Mouse (Mus musculus) ES-CJ7 (cell line): ENCODE data around the gene Oas1h.
A peak's percentile ranks its signal among the peaks of the same experiment; 100 is the strongest.
"Not testable (repeated sequence)": the region's sequence is repeated elsewhere in the genome, so short reads cannot be mapped to it uniquely, and the experiment has no call there.

Experiments used
- DNase-seq: peaks from one replicate; pipeline ENCODE4 v3.0.0; 2011; ENCODE audit warnings: low read depth, low spot score

The Oas1h gene

DNA sequence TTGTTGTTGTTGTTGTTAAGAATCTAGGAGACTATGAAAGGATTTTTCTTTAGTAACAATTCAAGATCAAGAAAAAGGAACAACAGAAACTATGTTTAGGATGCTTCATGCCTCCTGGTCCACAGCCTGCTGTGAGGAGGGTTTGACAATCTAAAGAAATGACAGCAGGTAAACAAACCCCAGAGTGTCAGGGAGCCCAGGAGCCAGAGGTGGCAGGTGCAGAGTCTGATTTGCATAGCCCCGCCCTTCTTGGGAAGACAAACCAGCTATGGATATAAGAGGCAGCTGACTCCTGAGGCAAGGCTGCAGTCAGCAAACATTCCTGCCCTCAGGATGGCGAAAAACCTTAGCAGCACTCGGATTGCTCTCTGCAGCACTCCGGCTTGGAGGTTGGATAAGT is at the start of gene Oas1h:
TSS of gene Oas1h (plus strand) at position 301 of the 400 bp plus-strand sequence.
- DNase-seq, result no peak

DNA sequence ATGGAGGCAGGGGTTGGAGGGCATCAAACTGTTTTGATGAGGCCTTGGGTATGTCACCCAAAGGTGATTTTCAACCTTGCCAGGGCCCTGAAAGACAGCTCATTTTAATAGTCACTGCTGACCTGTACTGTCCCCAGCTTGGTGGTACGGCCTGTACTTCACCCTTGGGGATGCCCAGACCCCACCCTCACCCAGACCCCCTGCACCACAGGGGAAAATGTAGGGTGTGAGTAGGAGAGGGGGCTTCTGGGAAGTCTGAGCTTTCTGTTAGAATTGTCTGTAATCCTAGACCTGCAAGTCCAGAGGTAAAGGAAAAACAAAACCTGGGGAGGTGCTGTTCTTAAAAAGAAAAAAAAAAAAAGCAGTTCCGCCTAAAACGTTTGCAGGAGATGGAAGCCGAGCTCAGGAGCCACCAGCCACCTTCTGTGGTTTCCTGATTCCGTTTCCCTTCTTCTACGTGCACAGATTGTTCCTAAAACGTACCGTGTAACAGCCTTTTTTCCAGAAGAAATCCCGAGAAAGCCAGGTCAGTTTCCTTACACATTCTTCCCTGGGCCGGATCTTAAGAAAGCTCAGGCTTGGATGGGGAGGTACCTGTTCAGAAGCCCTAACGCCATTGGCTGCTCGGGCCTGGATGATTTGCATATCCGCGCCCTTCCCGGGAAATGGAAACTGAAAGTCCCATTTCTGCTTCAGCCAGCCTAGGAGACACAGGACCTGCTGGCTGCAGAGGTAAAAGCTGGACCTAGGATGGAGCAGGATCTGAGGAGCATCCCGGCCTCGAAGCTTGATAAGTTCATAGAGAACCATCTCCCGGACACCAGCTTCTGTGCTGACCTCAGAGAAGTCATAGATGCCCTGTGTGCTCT is 49.0 kb upstream of the Oas1h start, which contains the start of gene Oas1c:
TSS of gene Oas1c (minus strand) at position 564 of the 869 bp plus-strand sequence.
- DNase-seq, result peak; percentile 87

DNA sequence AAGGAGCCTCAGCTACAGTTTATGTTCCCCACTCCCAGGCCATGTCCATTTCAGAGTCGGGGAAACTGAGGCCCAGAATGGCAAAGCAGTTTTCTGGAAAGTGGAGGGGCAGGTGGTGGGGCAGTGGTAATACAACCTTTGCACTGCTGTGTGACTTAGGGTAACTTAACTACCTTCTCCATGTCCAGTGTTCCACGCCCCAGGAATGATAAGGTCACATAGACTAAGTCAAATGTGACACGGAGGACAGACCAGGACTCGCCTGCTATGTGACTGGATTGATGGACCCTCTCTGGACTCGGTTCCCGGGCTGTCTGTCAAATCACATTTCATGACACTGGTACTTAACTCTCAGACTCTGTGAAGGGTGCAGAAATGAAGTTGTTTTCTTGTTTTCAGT is 48.2 kb upstream of the Oas1h start:
- no peak for DNase-seq

DNA sequence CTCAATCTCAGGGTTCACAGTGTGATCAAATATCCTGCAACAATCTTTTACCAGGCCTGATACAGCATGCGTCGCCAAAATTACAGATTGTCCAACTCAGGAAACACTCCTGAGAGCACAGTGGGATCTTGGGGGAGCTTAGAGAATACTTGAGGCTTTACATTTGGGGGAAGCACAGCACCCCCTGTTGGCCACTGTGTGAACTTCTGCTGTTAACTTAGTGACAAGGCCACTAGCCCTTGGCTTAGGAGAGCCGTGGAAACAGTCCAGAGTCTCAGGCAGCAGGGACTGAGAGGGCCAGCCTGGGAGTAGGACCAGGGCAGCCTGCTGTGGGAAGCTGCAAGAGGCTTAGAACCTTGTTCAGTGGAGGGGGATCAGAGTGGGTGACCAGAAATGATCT is 45.3 kb upstream of the Oas1h start:
- peak; percentile 73 for DNase-seq

DNA sequence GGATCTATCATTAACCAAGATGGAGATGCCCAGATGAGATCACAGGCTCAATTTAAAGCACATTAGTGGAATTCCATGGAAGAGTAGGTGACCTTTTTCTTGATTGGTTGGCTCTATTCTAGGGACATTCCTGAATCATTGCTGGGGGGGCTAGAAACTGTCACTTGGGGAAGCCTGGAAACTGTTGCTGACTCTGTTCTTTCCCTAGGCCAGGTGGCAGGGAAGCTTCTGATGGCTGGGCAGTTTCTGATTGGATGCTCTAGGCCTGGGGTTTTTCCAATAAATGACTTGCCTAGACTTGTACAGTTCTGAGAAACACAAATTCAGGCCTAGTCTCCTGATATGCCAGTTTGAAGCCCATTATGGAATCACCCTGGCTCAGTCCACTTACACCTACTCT is 42.2 kb upstream of the Oas1h start:
- no peak for DNase-seq

DNA sequence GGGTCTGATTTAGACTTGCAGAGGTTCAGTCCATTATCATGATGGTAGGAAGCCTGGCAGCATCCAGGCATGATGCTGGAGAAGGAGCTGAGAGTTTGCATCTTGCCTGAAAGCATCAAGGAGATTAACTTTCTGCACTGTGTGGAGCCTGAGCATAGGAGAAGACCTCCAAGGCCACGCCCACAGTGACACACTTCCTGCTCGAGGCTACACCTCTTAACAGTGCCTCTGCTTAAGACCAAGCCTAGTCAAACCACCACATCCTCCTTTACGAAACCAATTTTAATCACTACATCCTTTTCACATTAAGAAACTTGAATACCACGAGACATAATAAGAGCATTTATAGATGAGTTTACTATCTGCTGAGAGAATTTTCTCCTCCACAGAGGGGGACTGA is 30.2 kb upstream of the Oas1h start:
- no peak for DNase-seq

DNA sequence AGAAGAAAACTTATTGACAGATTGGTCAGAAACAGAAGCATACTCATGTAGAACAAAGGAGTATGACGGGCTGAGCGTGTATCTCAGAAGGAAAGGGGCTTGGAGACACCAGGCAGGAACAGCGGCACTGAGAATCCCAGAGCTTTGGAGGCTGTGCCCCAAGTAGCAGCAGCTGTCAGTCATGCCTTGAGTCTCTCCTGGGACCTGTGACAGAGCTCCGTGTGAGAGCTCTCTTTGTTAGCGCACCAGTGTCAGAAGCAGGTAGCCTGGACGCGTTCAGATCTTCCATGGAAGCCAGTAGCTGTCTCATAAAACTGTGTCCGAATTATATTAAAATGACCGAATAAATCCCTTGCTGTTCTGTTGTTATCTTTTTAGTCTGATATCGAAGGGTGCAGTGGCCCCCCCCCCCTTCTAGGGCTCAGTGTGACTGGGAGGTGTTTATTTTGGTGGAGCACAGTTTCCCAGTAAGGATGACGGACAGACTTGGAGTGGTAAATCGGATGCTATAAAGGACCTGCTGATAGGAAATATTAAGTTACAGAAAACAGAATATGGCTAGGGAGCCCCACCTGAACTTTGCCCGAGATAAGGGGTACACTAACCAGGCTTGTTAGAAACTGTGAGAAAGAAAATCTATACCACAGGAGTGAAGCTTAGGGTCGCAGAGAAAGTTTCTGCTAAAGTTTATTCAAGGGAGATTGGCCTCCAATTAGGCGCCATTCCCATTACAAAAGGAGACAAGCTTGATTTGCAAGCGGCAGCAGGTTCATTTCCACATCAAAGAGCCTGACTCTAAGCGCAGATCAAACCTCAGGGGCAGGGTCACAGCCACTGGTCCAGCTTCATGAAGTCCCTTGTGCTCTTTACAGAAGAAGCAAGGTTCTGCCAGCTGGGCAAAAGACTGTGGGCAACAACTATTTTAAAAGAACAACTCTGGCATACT is 27.6 kb upstream of the Oas1h start:
- DNase-seq, result peak; percentile 82

DNA sequence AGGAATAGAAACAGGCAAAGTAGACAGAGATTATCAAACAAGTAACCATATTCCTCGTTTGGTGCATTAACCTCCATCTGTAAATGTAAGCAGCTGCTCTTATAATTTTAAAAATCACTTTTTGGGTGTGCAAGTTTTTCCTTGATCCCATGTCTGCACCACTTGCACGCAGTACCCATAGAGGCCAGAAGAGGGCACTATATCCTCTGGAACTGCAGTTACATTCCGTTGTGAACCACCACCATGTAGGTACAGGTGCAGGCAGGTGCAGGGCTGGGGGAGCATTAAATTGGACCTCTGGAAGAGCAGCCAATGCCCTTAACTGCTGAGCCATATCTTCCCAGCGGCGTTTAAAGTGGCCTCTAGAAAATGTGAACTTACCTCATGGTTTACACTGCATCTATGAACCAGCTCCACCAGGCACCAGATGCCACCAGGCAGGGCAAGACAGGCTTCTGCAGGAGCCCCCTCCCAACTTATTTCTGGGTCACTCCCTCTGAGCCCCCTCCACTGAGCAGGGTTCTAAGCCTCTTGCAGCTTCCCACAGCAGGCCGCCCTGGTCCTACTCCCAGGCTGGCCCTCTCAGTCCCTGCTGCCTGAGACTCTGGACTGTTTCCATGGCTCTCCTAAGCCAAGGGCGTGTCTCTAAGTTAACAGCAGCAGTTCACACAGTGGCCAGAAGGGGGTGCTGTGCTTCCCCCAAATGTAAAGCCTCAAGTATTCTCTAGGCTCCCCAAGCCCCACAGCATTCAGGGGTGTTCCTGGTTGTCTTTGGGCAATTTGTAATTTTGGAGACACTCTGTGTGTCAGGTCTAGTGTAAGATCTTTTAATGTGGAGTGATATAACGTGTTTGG is 24.3 kb upstream of the Oas1h start:
- peak; percentile 90 for DNase-seq

DNA sequence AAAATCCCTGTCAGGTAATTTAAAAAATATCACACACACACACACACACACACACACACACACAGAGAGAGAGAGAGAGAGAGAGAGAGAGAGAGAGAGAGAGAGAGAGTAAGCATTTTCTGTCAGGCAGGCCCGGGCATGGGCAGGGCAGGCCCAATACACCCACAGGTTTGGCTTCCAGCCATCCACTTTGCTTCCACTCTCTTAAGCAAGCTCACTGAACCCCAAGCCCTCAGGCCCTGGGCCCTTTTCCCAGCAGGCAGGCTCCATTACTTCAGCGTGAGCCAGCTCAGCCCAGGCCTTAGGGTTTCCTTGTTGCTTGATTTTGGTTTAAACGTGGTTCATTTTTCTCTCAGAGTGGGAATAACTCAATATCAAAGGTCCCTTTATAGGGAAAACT is 16.5 kb upstream of the Oas1h start:
- DNase-seq, result no peak

DNA sequence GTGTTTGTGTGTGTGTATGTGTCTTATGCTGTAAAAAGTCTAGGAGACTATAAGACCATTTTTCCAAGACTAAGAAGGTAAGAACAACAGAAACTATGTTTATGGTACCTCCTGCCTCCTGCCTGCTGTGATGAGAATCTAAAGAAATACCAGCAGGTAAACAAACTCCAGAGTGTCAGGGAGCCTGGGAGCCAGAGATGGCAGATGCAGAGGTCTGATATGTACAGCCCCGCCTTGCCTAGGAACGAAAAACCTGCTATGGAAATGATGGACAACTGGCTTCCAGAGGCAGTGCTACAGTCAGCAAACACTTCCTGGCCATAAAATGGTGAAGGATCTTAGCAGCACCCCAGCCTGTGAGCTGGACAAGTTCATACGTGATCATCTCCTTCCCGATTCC is 14.2 kb upstream of the Oas1h start, which contains the start of gene Oas1f:
TSS of gene Oas1f (plus strand) at position 301 of the 400 bp plus-strand sequence.
- DNase-seq, result no peak

DNA sequence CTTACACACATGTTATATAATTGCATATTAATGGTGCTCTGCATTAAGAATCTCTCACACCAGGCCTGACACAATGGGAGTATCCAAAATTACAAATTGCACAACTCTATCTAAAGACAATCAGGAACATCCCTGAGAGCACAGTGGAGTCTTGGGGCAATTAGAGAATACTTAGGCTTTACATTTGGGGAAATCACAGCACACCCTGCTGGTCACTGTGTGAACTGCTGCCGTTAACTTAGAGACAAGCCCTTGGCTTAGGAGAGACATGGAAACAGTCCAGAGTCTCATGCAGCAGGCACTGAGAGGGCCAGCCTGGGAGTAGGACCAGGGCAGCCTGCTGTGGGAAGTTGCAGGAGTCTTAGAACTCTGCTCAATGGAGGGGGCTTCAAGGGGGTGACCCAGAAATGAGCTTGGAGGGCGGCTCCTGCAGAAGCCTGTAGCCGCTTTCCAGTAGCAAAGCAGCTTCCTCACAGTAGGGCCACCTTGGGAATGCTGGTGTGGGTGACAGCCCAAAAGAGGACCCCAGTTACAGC is 11.6 kb upstream of the Oas1h start:
- peak; percentile 81 for DNase-seq

DNA sequence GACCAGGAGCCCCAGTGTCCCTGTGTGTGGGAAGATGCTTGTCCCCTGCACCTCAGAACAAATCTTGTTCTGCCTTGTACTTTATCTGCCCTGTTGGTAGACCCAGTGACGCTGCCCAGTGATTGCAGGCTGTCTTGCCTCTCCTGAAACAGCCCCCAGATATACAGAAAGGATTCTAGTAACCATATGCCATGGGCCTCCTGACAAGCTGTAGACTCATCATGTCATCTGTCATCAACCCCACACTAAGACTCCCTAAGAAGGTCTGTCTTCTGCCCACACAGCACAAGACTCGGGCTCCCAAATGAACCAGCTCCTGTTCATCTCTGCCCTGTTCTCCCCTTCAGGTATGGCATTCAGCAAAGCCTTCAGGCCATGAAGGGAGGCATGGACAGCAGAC is 2.0 kb upstream of the Oas1h start:
- DNase-seq, result no peak

DNA sequence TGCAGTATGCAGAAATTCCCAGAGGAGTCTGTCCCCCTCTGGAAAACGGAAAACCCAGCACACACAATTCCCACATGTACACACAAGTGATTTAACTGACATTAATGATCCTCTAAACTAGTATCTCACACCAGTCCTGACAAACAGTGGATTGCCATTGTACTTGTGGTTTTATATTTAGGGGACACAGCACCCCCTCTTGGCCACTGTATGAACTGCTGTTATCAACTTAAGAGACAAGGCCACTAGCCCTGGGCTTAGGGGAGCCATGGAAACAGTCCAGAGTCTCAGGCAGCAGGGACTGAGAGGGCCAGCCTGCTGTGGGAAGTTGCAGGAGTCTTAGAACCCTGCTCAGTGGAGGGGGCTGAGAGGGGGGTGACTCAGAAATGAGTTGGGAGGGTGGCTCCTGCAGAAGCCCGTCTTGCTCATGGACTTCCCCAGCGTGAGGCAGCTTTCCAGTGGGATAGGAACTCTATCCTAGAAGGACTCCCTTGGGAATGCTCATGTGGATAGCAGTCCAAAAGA is 4.2 kb downstream of the Oas1h start:
- DNase-seq, result peak; percentile 82

DNA sequence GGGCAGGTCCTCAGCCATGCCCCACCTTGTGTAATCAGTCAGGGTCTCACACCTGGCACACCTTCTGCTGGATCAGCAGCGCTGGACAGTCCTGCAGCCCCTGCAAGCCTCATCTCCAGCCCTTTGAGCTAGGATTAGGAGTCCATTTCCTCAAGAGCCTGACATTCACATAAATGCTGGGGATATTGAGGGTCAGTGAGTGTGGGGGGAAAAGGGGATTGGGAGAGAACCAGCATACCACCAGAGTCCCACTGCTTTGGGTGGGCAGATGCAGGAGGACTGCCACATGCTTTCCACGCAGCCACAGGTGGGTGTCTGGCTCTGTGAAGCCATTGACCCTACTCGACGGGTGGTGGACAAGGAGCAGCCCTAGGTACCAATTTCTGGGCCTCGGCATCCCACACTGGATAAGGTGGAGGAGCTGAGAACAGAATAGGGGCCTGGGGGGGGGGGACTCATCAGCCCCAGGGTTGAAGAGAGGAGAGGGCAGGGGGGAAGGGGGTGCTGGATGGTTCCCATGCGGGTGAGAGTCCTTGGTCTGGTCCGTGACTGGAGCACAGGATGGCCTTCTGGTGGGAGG is 8.3 kb downstream of the Oas1h start:
- DNase-seq, result no peak

DNA sequence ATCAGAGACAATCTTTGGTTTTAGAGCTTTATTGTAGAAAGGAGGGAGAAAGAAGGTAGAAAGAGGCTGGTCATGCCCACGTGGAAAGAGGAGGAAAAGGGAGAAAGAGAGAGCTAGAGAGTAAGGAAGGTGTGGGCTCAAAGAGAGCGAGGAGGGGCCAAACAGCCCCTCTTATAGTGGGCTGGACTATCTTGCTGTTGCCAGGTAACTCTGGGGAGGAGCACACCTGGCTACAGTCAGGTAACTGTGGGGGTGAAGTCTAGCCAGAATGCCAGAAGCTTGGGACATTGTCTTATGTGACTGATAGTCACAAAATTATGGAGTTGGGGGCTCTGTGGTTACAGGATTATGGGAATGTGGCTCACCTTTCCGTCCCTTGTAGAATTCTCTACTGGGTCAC is 8.9 kb downstream of the Oas1h start:
- DNase-seq, result no peak

DNA sequence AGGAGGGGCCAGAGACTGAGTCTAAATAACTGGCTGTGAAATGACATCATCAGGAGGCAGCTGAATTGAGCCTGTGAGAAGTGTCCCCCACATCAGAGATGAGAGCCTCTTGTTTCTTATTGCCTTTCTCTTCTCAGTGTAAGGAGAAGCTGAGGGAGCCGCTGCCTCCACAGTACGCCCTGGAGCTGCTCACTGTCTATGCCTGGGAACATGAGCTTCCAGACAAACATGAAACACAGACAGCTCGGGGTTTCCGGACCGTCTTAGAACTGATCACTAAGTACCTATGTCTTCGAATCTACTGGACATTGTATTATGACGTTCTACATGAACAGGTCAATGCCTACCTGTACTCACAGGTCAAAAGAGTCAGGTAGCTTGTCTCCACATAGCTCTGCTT is 9.6 kb downstream of the Oas1h start:
- DNase-seq, result no peak

DNA sequence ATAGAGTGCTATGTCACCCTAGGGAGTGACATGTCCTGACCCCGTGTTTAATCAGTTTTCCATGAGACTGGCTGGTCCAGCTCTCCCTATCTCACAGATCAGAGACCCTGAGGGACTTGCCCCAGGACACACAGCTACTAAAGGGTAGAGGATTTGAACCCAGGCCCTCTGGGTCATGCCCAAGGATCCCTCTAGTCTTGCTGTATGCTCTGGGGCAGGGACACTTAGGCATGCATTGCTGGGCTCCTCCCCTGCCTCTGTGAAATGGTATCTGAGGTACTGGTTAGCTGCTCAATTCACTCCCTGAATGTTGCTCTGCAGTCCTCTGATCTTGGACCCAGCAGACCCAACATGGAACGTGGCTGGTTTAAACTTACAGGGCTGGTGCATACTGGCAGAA is 10.2 kb downstream of the Oas1h start:
- no peak for DNase-seq

DNA sequence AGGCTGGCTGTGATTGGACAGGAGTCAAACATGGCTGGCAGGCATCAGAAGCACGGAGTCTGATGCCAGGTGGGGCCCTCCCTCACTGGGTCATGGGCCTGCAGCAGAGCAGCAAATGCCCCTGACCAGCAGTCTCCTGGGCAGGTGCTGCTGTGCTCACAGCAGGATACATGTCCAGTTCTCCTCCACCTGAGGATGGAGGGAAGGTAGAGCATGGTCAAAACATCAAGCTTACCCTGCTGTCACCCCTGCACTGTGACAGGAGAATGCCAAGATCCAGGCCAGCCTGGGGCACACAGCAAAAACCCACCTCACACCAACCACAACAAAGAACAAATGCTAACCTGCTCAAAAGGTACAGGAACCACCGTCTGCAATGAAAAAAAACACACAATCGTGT is 15.6 kb downstream of the Oas1h start:
- not testable (repeated sequence) for DNase-seq

DNA sequence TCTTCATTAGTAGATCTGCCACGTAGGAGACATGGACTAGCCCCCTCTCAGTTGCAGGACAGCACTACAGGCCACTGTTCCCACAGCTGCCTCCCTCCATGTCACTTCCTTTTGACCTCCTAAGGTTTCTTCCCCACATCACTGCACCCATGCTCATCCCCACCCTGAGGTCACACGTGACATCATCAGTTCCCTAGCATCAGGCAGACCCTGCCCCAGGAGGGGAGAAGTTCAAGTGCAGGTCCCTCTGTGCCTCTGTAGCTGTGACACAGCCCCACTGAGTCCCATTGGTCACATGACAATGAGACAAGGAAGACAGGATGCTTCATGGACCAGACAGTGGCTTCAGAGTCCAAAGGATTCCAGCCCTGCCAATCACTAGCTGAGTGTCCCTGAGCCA is 16.2 kb downstream of the Oas1h start:
- DNase-seq, result not testable (repeated sequence)

DNA sequence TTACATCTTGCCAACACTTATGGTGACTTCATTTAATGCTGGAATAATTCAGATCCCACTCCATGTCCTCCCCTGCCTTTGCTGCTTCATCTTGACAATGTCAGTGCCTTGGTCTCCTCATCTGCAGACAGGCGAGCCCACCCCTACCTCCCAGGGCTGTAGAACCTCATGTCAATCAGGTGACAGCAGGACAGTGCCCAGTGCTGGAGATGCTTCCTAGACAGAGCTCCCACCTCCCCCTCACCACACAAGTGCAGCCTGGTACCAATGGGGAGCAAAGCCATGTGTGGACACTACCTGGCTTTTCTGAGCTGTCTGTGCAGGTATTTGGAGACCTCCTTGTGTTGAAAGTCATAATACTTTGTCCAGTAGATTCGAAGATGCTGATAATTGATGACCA is 17.6 kb downstream of the Oas1h start:
- DNase-seq, result not testable (repeated sequence)
